Mouse (Mus musculus): ENCODE data around the gene Zfp93.

- TF ChIP-seq CTCF (IDR thresholded peaks at IDR 0.05; ENCODE audit: low read depth) (no peak), EP300 (IDR thresholded peaks at IDR 0.05; ENCODE audit: low read depth) (no peak)
These were observed 10.3 kb upstream of the Zfp93 start for GRCm38 (mm10) chr7:24260000-24260312.
